Mouse (Mus musculus): ENCODE data around the gene Lor. TPM values are rescaled to one million over a fixed set of nuclear protein-coding genes. Genes with fewer than 3 reads are reported as not detected.

The Lor gene
- polyA plus RNA-seq, 1 experiment from 2014 or later = 0.09 TPM

DNA sequence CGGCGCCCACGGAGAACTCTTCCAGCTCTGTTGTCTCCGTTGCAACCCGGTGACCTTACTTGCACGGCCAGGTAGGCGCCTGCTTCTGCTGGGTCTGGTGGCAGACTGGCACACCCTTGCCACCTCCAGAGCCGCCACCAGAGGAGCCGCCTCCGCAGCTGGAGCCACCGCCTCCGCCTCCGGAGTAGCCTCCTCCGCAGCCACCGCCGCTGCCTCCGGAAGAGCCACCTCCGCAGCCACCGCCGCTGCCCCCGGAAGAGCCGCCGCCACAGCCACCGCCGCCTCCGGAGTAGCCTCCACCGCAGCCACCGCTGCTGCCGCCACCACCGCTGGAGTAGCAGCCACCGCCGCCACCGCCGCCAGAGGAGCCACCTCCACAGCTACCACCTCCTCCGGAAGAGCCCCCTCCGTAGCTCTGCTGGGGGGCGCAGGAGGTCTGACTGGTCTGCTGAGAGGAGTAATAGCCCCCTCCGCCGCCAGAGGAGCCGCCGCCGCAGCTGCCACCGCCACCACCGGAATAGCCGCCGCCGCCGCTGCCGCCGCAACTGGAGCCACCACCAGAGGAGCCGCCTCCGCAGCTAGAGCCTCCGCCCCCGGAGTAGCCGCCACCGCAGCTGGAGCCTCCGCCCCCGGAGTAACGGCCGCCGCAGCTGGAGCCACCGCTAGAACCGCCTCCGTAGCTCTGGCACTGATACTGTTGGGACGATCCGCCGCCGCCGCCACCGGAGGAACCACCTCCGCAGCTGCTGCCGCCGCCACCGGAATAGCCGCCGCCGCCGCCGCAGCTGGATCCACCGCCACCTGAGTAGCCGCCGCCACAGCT lies 2.3 kb downstream of the Lor start:
- Histone ChIP-seq H3K27me3 (replicated peaks; ENCODE audit: control insufficient read depth, insufficient read depth, low read length) (peaks cover 42% of the 10 kb centered on the region), H3K4me3 (ENCODE audit: low read depth, low read length) (peak overlapping the region; percentile 57), H3K27ac (ENCODE audit: low read depth) (no peak overlapping the region), H3K9ac (ENCODE audit: low read length) (peak overlapping the region; percentile 46), H3K36me3 (ENCODE audit: control insufficient read depth, insufficient read depth, low read length) (no peaks in the 10 kb centered on the region), H3K4me1 (replicated peaks; ENCODE audit: control insufficient read depth, insufficient read depth, low read length) (no peaks in the 10 kb centered on the region), H3K4me2 (ENCODE audit: low read length) (peak overlapping the region; percentile 91), H3K9me3 (ENCODE audit: control insufficient read depth, low read length) (no peaks in the 10 kb centered on the region)
- WGBS = 1% methylated on average over 76 of the region's 82 CpGs
- peak; percentile 82 for DNase-seq (ENCODE audit: low spot score)
- ATAC-seq (replicated peaks; ENCODE audit: low FRiP score, low TSS enrichment, low read depth) = peak; percentile 78

DNA sequence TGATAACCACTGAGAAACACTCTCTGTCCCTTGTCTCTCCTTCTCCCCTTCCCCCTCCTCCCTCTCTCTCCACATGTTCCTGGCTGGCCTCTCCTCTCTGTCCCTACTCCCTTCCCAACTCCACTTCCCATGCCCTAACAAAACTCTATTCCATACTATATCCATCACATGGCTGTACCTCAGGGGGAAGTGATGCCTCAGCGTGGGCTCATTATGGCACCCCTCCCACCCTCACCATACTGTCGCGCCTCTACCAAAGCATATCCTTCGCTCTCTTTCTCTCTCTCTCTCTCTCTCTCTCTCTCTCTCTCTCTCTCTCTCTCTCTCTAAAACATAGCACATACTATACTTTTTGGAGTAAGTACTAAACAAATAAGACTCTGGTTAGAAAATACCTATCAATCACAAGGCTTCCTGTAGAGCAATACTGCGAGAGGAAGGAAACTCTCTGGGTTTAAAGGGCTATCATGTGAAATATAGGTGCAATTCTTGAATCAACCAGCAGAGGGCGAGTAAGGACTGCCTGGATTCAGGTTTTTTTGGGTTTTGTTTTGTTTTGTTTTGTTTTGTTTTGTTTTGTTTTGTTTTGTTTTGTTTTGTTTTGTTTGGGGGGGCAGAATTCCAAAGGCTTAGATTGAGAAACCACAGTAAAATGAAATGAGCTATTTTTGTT lies 32.4 kb downstream of the Lor start:
- 51% methylated on average over 6 of the region's 6 CpGs for WGBS
- Histone ChIP-seq H3K4me1 (replicated peaks; ENCODE audit: control insufficient read depth, insufficient read depth, low read length) (no peaks in the 10 kb centered on the region), H3K9me3 (ENCODE audit: control insufficient read depth, low read length) (no peaks in the 10 kb centered on the region), H3K36me3 (ENCODE audit: control insufficient read depth, insufficient read depth, low read length) (no peaks in the 10 kb centered on the region), H3K27me3 (replicated peaks; ENCODE audit: control insufficient read depth, insufficient read depth, low read length) (no peaks in the 10 kb centered on the region), H3K9ac (ENCODE audit: low read length) (no peak overlapping the region), H3K27ac (ENCODE audit: low read depth) (no peak overlapping the region), H3K4me3 (ENCODE audit: low read depth, low read length) (no peak overlapping the region), H3K4me2 (ENCODE audit: low read length) (no peak overlapping the region)
- no peak for DNase-seq (ENCODE audit: low spot score)
- no peak for ATAC-seq (replicated peaks; ENCODE audit: low FRiP score, low TSS enrichment, low read depth)

DNA sequence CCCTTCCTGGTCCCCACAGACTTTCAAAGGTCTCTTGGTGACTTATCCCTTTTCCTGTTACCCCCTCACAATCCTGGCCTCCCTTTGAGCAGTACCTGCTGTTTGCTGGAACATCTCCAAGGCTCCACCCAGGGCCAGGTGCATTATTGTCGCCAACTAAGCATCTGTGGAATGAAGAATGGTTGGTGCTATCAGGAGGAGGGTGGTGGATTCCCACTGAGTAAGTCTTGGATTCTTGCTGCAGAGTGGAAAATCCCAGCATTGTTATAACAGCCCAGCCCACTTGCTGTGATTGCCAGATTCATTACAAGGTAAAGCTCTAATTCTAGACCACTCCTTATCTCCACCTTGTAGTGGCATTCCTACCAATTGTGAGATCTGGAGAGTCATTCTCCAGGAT lies 49.0 kb downstream of the Lor start:
- no peak overlapping the region for H3K4me3 ChIP-seq (ENCODE audit: low read depth, low read length)
- ATAC-seq (replicated peaks; ENCODE audit: low FRiP score, low TSS enrichment, low read depth) (no peak), DNase-seq (ENCODE audit: low spot score) (no peak)
- no peaks in the 10 kb centered on the region for H3K36me3 ChIP-seq (ENCODE audit: control insufficient read depth, insufficient read depth, low read length)
- no peak overlapping the region for H3K9ac ChIP-seq (ENCODE audit: low read length)
- no peaks in the 10 kb centered on the region for H3K4me1 ChIP-seq (replicated peaks; ENCODE audit: control insufficient read depth, insufficient read depth, low read length)
- 57% methylated on average over 1 of the region's 1 CpGs for WGBS
- no peak overlapping the region for H3K4me2 ChIP-seq (ENCODE audit: low read length)
- H3K9me3 ChIP-seq (ENCODE audit: control insufficient read depth, low read length) = no peaks in the 10 kb centered on the region
- no peak overlapping the region for H3K27ac ChIP-seq (ENCODE audit: low read depth)
- no peaks in the 10 kb centered on the region for H3K27me3 ChIP-seq (replicated peaks; ENCODE audit: control insufficient read depth, insufficient read depth, low read length)

DNA sequence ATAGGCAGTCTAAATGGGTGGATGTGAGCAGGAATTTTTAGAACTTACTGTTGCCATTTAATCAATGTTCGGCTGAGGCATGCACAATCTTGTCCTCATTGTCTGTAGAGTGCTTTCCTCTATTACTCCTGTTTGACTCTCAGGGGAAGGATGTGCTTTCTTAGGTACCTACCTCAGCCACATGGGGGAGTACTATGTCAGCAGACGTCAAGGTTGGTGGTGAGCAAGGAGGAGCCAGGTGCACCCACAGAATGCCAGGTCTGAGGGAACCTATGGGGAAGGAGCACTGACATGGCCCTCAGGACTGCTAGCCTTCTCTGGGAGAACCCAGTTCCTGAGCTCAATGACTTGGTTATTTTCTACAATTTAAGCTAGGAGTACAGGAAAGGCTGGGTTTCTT lies 49.7 kb downstream of the Lor start:
- no peaks in the 10 kb centered on the region for H3K4me1 ChIP-seq (replicated peaks; ENCODE audit: control insufficient read depth, insufficient read depth, low read length)
- no peaks in the 10 kb centered on the region for H3K36me3 ChIP-seq (ENCODE audit: control insufficient read depth, insufficient read depth, low read length)
- DNase-seq (ENCODE audit: low spot score) (no peak), ATAC-seq (replicated peaks; ENCODE audit: low FRiP score, low TSS enrichment, low read depth) (no peak)
- no peak overlapping the region for H3K9ac ChIP-seq (ENCODE audit: low read length)
- 38% methylated on average over 2 of the region's 2 CpGs for WGBS
- H3K9me3 ChIP-seq (ENCODE audit: control insufficient read depth, low read length) = no peaks in the 10 kb centered on the region
- no peak overlapping the region for H3K4me3 ChIP-seq (ENCODE audit: low read depth, low read length)
- H3K27me3 ChIP-seq (replicated peaks; ENCODE audit: control insufficient read depth, insufficient read depth, low read length) = no peaks in the 10 kb centered on the region
- H3K4me2 ChIP-seq (ENCODE audit: low read length) = no peak overlapping the region
- H3K27ac ChIP-seq (ENCODE audit: low read depth) = no peak overlapping the region

Small RNA genes within 50 kb of the gene (microRNA-seq; reads per million reads assigned to microRNA genes)
- gene Gm25145 = not detected

Other genes with a start within 250 kb of the Lor start
- not detected in 2 replicates for gene Pglyrp3, start 68.6 kb downstream of the Lor start, polyA plus RNA-seq (2014; fragmentation: Nextera tagmentation; extraction: Ambion mirVana)
- not detected in 2 replicates for gene Prr9, start 40.8 kb upstream of the Lor start, polyA plus RNA-seq (2014; fragmentation: Nextera tagmentation; extraction: Ambion mirVana)
- not detected in 2 replicates for gene Lelp1, start 59.6 kb upstream of the Lor start, polyA plus RNA-seq (2014; fragmentation: Nextera tagmentation; extraction: Ambion mirVana)
- 0.66 and 0.74 TPM in 2 replicates for gene Sprr2a1, start 132.7 kb upstream of the Lor start, polyA plus RNA-seq (2014; fragmentation: Nextera tagmentation; extraction: Ambion mirVana)
- 30.5 and 45.1 TPM in 2 replicates for gene Sprr2a2, start 132.8 kb upstream of the Lor start, polyA plus RNA-seq (2014; fragmentation: Nextera tagmentation; extraction: Ambion mirVana)
- gene Sprr2a3, start 202.3 kb upstream of the Lor start, polyA plus RNA-seq (2014; fragmentation: Nextera tagmentation; extraction: Ambion mirVana) = 3.8 and 6.4 TPM in 2 replicates
- gene Sprr2b, start 233.5 kb upstream of the Lor start, polyA plus RNA-seq (2014; fragmentation: Nextera tagmentation; extraction: Ambion mirVana) = not detected in 2 replicates

Data from intestine, embryonic 14.5 days (tissue).